Mouse (Mus musculus): Measurements from ENCODE around the gene Eftud2.

GRCm38 (mm10) chr11:102879558-102879957, 1.2 kb downstream of the Eftud2 start:
- TF ChIP-seq POLR2A (IDR thresholded peaks at IDR 0.05; ENCODE audit: insufficient read depth, low read length) (no peak), CTCF (IDR thresholded peaks at IDR 0.05; ENCODE audit: low read depth, low read length) (no peak), EP300 (IDR thresholded peaks at IDR 0.05; ENCODE audit: insufficient read depth, low read depth, low read length) (no peak)
